Mouse (Mus musculus) olfactory bulb, adult 2 months (tissue): ENCODE data around the gene BC004004.

ENCODE experiments used
- CTCF ChIP-seq: fragments of 200-500 bp; IDR thresholded peaks from 2 replicates; pipeline ENCODE4 v1.5.1; 2012; ENCODE audit warnings: low read depth, mild to moderate bottlenecking, low read length, moderate library complexity; ENCODE audit not compliant: insufficient read depth
- POLR2A ChIP-seq: fragments of 200-500 bp; IDR thresholded peaks from 2 replicates; pipeline ENCODE4 v1.6.1; 2012; ENCODE audit warnings: mild to moderate bottlenecking, low read depth, low read length, moderate library complexity; ENCODE audit not compliant: insufficient read depth

DNA sequence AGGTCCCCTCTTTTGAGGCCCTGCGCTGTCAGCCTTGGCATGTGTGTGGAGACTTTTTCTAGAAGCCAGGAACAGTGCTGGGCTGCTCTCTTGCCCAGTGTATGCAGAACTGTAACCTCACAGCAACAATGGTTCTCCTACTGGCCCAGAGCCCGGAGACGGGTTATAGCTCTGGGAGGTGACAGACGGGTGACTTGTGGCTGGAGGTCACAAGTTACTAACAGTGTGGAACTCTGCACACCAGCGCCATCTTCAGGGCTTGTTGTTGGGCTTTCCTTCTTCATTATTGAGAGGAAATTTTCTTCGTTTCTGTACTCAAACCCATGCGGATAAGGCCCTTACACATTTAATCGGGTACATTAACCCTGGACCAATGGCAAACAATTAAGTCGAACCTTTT is 19.1 kb upstream of the BC004004 start:
- TF ChIP-seq POLR2A (no peak), CTCF (no peak)
